Mouse (Mus musculus) liver, embryonic 14.5 days (tissue): ENCODE data around the gene Exoc4.

Experiments used
- CTCF ChIP-seq: IDR thresholded peaks from 2 replicates; pipeline ENCODE4 v1.5.1; 2016; ENCODE audit warnings: antibody characterized with exemption, low read depth, control low read depth
- EP300 ChIP-seq: IDR thresholded peaks from 2 replicates; pipeline ENCODE4 v1.6.1; 2016; ENCODE audit warnings: antibody characterized with exemption, low read depth

DNA sequence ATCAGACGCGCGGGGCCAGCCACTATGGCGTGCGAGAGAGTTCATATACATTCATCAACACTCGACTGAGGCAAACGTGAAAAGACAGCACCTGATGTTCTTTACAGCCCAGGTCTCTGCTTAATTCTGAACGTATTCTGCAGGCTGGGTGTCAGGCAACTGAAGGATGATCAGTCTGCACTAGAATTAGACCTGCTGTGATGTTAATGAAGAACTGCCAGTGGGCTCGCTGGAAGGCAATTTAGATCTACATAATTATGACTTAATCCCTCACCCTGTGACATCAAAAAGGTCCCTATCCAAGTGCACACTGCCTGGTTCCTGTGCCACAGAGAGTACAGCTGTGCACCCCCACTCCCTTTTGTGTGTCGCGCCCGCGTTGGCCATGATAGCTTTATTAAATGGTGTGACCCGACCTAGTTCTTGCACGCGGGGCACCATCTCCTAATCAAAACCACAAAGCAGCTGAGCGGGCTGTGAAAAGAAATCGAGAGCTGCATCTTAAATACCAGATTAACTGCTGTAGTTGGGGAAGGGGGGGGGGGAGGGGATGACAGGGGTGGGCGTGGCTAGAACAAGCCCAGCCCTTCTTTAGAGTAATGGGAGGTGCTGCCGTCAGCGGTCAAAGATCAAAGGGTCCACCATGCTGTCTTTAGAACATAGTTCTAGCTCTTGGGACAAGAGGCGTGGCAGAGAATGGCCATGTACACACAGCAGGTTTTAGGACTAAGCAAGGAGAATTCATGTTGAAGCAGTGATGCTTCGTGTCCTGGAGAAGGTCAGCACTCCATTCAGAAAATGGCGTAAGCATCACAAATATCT, 743.5 kb downstream of the Exoc4 start:
- TF ChIP-seq CTCF (no peak), EP300 (no peak)
